Mouse (Mus musculus) neural tube, embryonic 10.5 days (tissue): ENCODE measurements around the gene Ugt1a10.
A peak's percentile ranks its signal among the peaks of the same experiment; 100 is the strongest.
"Not testable (repeated sequence)": the region's sequence is repeated elsewhere in the genome, so short reads cannot be mapped to it uniquely, and the experiment has no call there.

Source experiments
- DNase-seq: peaks from one replicate; pipeline ENCODE4 v3.0.0-alpha.2; 2017; ENCODE audit warnings: low spot score; ENCODE audit errors: extremely low spot score

The Ugt1a10 gene

GRCm38 (mm10) chr1:88137264-88137663 is 82.1 kb downstream of the Ugt1a10 start:
- no peak for DNase-seq

DNA sequence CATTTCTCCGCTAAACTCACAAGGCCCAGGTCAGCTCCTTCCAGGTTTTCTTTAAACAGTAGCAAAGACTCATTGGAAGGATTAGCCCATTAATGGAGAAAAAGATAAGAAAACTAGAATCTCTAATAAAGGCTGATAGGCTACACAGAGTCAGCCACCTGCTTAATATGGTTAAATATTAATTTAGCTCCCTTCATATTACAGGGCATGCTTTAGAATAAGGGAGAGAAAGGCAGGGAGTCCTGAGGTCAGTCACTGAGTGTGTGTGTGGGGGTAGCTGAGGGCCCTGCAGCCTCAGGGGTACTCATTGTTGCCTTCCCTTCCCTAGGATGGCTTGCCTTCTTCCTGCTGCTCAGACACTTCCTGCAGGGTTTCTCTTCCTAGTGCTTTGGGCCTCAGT is 83.0 kb downstream of the Ugt1a10 start:
- DNase-seq = no peak

DNA sequence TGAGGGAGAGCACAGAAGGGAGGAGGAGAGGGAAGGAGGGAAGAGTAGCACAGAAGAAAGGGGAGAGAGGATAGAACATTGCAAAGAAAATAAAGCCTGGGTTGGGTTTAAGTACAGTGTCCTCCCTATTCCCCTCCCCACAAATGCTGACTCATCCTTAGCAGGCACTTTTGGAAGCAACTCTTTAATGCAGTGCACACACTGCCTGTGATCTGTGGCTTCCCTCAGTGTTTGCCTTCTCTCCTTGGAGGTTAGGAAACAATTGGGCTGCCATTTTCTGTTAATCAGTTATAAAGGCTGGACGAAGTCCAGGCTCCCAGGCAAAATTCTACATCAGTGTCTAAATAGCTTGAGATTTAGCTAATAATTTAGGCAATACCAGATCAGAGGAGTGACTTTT is 85.3 kb downstream of the Ugt1a10 start:
- not testable (repeated sequence) for DNase-seq

DNA sequence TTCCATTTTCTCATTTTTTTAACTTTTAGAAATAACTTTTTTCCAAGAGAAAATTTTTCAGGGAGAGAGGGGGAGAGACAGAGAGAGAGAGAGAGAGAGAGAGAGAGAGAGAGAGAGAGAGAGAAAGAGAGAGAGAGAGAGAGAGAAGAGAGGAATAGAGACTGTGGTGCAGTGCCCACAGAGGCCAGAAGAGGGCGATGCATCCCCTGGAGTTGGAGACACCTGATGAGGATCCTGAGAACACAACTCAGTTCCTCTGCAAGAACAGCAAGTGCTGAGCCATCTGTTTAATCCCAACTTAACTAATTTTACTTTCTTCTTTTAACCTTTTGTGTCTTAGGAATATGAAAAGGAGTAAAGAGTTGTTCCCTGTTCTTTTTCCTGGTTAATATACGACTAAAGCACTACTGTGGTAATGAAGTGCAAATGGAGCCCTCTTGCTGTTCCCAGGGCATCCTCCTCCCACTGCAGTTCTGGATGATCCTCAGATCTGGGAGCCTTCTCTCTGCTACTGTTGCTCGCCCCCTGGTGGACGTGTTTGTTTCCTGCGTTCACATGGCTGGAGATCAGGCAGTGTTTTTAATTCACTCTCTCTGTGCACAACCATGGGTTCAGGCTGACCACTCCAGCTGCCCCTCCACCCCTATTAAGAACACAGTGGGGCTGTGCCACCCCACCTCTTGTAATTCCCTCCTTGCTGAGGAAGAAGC is 88.9 kb downstream of the Ugt1a10 start:
- DNase-seq = peak; percentile 26

- not testable (repeated sequence) for DNase-seq
Measured at GRCm38 (mm10) chr1:88145278-88145677, 90.1 kb downstream of the Ugt1a10 start.

DNA sequence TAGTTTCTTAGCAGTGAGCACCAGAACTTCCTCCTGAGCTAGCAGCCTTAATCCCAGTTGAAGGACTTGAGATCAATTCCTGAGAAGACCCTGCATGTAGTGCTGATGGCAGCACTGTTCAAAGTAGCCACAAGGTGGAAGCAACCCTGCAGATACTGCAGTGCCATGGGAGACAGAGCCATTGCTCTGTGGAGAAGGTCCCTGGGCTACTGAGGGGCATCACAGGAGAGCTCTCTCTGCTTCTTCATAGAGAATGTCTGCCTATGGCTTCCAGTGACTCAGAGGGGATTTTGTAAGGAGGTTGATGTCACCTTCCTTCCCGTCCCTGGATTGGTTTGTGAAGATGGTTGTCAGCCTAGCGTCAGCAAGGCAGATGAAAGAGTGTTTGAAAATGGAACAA is 94.9 kb downstream of the Ugt1a10 start:
- DNase-seq = not testable (repeated sequence)

DNA sequence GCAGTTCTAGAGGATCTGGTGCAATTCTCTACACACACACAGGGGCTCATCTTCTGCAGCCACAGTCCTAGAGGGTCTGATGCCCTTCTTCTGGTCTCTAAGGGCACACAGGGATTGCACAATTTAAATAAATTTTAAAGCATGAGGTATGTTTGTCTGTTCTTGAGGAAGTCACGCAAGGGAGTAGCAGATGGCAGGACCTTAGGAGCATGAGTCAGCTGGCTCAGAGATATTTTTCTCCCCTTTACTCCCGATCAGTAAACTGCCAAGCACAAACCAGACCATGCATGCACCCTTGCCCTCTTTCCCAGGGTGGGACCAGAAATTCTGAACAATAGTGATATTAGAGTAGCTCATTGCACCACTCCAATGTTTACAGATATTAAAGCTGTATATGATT is 103.2 kb downstream of the Ugt1a10 start:
- no peak for DNase-seq

GRCm38 (mm10) chr1:88165711-88166110 is 110.5 kb downstream of the Ugt1a10 start, which contains the start of gene Ugt1a5:
Gene Ugt1a5, plus strand, starts transcription at chr1:88166012.
- DNase-seq = no peak

- DNase-seq = not testable (repeated sequence)
Measured at GRCm38 (mm10) chr1:88172190-88172589, 117.0 kb downstream of the Ugt1a10 start.

- DNase-seq = no peak
Measured at GRCm38 (mm10) chr1:88179657-88180056, 124.5 kb downstream of the Ugt1a10 start.

DNA sequence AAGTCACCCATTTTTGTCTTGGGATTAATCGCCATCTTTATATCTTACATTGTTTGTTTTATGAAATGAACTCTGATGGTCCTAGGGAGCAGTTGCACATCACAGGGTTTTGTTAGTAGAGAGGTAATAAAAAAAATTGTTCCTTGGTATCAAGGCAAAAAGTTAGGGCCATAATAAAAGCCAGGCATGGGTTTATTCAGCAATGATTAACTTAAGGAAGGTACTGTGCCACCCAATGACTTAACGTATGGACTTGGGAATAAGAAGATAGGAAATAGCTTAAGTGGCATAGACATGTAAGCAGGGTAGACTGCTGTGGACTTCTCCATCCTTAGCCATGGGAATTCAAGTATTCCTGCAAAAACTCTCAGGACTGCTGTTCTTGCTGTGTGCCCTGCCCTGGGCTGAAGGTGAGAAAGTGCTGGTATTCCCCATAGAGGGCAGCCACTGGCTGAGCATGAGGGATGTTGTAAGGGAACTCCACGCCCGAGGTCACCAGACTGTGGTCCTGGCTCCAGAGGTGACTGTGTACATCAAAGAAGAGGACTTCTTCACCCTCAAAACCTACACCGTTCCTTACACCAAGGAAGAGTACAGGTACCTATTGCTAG is 131.2 kb downstream of the Ugt1a10 start:
- no peak for DNase-seq

- DNase-seq = no peak
Measured at GRCm38 (mm10) chr1:88192136-88192535, 136.9 kb downstream of the Ugt1a10 start.

DNA sequence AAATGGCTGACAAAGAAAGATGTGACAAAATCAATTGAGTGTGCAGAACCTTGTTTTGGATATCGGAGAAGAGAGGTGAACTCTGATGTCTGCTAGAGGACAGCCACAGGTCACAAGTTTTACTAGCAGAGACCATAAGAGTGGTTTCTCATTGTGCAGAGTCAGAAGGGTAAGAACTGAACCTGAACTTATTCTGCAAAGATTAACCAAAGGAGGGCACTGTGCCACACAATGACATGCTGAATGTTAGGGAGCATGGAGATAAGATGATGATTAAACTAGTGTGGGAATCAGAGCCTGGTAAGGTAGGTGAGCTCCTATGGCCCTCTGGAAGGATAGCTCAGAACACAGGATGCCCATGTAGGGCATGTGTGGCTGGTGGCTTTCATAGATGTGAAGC is 140.5 kb downstream of the Ugt1a10 start:
- no peak for DNase-seq

GRCm38 (mm10) chr1:88197443-88197842 is 142.3 kb downstream of the Ugt1a10 start:
- no peak for DNase-seq

- DNase-seq = no peak
Measured at GRCm38 (mm10) chr1:88199996-88200395, 144.8 kb downstream of the Ugt1a10 start.

GRCm38 (mm10) chr1:88200456-88200855 is 145.3 kb downstream of the Ugt1a10 start, which contains the start of gene Ugt1a2:
Gene Ugt1a2, plus strand, starts transcription at chr1:88200601.
- DNase-seq = no peak

GRCm38 (mm10) chr1:88205294-88205922 is 150.2 kb downstream of the Ugt1a10 start, which contains the start of gene Dnajb3:
Gene Dnajb3, minus strand, starts transcription at chr1:88205782.
- peak; percentile 90 for DNase-seq

- DNase-seq = no peak
Measured at GRCm38 (mm10) chr1:88206843-88207479, 151.8 kb downstream of the Ugt1a10 start.

- DNase-seq = peak; percentile 19
Measured at GRCm38 (mm10) chr1:88211812-88212211, 156.6 kb downstream of the Ugt1a10 start, which contains the start of gene Ugt1a1. Gene Ugt1a1, plus strand, starts transcription at chr1:88211959.

GRCm38 (mm10) chr1:88212341-88213045 is 157.3 kb downstream of the Ugt1a10 start:
- DNase-seq = peak; percentile 18

GRCm38 (mm10) chr1:88213061-88213460 is 157.9 kb downstream of the Ugt1a10 start:
- DNase-seq = no peak
